Mouse (Mus musculus) CD8-positive naive resting alpha-beta T cell, adult 2 months (primary cell): Measurements from ENCODE around the gene Hsf2bp.
"Not testable (repeated sequence)": the region's sequence is repeated elsewhere in the genome, so short reads cannot be mapped to it uniquely, and the experiment has no call there.

ENCODE experiments used
- DNase-seq, 2 experiments: peaks; one replicate each; pipeline ENCODE4 v3.0.0; 2022; ENCODE audit warnings: low read depth in 2 of 2, low spot score in 2 of 2

The Hsf2bp gene

GRCm38 (mm10) chr17:32035609-32036508 is at the start of gene Hsf2bp, which contains the start of gene Rrp1b:
Gene Hsf2bp (minus strand): TSS chr17:32036349.
Gene Rrp1b (plus strand): TSS chr17:32036100.
- peak; percentile 62 to 65 for DNase-seq

GRCm38 (mm10) chr17:32083351-32083750 is 47.2 kb upstream of the Hsf2bp start:
- DNase-seq, result no peak

GRCm38 (mm10) chr17:32075164-32075563 is 39.0 kb upstream of the Hsf2bp start:
- peak in 1 of 2 experiments; percentile 38 for DNase-seq

- DNase-seq, result no peak
Observed at GRCm38 (mm10) chr17:32074658-32075057, 38.5 kb upstream of the Hsf2bp start.

GRCm38 (mm10) chr17:32073359-32073758 is 37.2 kb upstream of the Hsf2bp start:
- peak; percentile 84 to 87 for DNase-seq

GRCm38 (mm10) chr17:32068810-32069209 is 32.7 kb upstream of the Hsf2bp start:
- DNase-seq, result no peak

GRCm38 (mm10) chr17:32068381-32068780 is 32.2 kb upstream of the Hsf2bp start:
- no peak for DNase-seq

- no peak for DNase-seq
Observed at GRCm38 (mm10) chr17:32067541-32067940, 31.4 kb upstream of the Hsf2bp start.

- not testable (repeated sequence) for DNase-seq
Observed at GRCm38 (mm10) chr17:32064762-32065161, 28.6 kb upstream of the Hsf2bp start.

- DNase-seq, result no peak
Observed at GRCm38 (mm10) chr17:32063654-32064053, 27.5 kb upstream of the Hsf2bp start.

- DNase-seq, result no peak
Observed at GRCm38 (mm10) chr17:32061219-32061618, 25.1 kb upstream of the Hsf2bp start.

- DNase-seq, result no peak
Observed at GRCm38 (mm10) chr17:32059084-32059483, 22.9 kb upstream of the Hsf2bp start.

GRCm38 (mm10) chr17:32057843-32058242 is 21.7 kb upstream of the Hsf2bp start:
- no peak for DNase-seq

GRCm38 (mm10) chr17:32053677-32054076 is 17.5 kb upstream of the Hsf2bp start:
- peak; percentile 24 to 42 for DNase-seq

GRCm38 (mm10) chr17:32052237-32053080 is 16.3 kb upstream of the Hsf2bp start:
- no peak for DNase-seq

GRCm38 (mm10) chr17:32050609-32051008 is 14.5 kb upstream of the Hsf2bp start:
- no peak for DNase-seq

- no peak for DNase-seq
Observed at GRCm38 (mm10) chr17:32049914-32050313, 13.8 kb upstream of the Hsf2bp start.

GRCm38 (mm10) chr17:32048351-32048750 is 12.2 kb upstream of the Hsf2bp start:
- DNase-seq, result no peak

GRCm38 (mm10) chr17:32046541-32046940 is 10.4 kb upstream of the Hsf2bp start:
- no peak for DNase-seq

GRCm38 (mm10) chr17:32040263-32040662 is 4.1 kb upstream of the Hsf2bp start:
- DNase-seq, result no peak

GRCm38 (mm10) chr17:32036509-32037438 is 625 bp upstream of the Hsf2bp start:
- peak in 1 of 2 experiments; percentile 7 for DNase-seq
